Mouse (Mus musculus) MEL-GATA-1-ER (cell line): ENCODE measurements around the gene Ubqln1.
A peak's percentile ranks its signal among the peaks of the same experiment; 100 is the strongest.

Experiments used
- DNase-seq: peaks from one replicate; pipeline ENCODE4 v3.0.0-alpha.2; 2012; ENCODE audit warnings: low read depth; ENCODE audit errors: extremely low read depth

The Ubqln1 gene

DNA sequence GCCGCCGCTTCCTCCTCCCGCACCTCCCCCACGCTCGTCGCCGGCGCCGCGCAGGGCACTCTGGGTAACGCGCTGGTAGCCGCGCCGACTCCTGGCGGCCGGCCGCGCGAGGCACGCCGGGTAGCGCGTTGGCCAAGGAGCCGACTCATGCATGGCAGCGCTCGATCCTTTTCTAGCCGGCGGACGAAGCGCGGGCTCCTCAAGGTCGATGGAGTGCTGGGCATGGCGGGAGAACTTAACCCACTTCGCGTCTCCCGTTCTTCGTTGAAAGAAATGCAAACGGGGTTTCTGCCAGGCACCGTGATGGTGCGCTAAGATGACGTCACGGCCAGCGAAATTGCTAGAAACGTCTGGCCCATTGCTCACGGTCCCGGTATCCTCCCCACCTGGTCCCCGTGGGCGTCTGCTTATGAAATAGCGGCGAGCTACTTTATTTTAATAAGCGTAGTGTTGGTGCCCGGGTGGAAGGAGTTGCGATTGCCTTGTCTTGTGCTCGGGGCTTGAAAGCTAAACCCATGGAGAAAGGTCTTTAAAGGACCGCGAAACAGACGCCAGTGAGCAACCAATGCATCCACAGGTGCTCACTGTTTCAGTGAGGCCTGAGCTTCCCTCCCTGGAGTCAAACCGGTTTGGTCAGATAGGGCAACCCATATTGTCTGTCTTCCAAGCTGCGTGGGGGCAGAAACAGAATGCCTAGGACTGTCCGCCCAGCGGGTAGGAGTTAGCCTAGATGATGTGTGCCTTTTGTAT lies at the start of gene Ubqln1:
Ubqln1 (minus strand) TSS at position 62 of the 750 bp plus-strand sequence.
- peak; percentile 68 for DNase-seq

DNA sequence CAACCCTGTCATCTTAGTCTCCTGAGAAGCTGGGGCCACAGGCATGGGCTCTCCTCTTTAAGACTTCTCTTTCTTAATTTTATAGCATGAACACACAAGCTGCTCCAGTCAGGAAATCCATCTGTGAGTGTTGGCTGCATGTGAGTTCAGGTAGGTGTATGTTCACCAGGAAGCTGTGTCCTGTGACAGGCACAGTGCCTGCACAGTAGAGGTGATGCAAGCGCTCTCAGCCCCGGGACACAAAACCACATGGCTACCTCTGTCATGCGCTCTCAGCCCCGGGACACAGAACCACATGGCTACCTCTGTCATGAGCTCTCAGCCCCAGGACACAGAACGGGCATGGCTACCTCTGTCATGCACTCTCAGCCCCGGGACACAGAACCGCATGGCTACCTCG lies 48.1 kb upstream of the Ubqln1 start:
- DNase-seq: no peak

- no peak for DNase-seq
These were observed 46.2 kb upstream of the Ubqln1 start for GRCm38 (mm10) chr13:58261674-58262073.

GRCm38 (mm10) chr13:58253268-58253667 lies 37.8 kb upstream of the Ubqln1 start:
- DNase-seq: no peak

- DNase-seq: no peak
These were observed 33.5 kb upstream of the Ubqln1 start for GRCm38 (mm10) chr13:58248957-58249356.

DNA sequence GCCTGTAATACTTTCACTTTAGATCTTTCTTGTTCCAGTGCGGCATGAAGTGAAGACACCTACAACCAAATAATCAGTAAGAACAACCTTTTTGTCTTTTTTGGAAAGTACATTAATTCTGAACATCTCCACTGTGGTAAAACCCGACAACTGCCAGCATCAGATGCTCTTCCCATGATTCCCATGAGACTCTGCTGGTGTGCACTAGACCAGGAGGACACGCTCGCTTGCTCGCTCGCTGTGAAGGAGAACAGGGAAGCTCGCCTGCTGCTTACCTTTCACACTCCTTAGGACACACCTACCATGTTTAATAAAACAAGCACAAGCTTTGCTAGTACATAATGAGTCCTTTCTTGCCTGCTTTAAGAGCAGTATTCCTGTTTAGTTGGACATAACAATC lies 21.1 kb upstream of the Ubqln1 start:
- no peak for DNase-seq

DNA sequence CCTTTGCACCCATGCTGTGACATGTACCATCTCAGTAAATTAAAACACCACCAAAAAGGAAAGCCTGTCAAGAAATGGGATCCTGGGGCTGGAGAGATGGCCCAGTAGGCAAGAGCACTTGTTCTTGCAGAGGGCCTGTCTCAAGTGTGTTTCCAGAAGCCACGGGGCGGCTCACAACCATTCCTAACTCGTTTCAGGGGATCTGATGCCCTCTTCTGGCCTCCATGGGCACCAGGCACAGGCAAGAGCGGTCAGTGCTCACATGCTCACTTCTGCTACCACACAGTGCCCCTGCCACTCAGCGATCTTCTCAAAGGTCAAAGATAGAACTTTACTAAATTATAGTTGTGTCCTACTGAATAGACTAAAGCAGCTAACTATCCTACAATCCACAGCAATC lies 17.2 kb upstream of the Ubqln1 start:
- no peak for DNase-seq

- DNase-seq: no peak
These were observed 16.6 kb upstream of the Ubqln1 start for GRCm38 (mm10) chr13:58232070-58232469.

- no peak for DNase-seq
These were observed 13.2 kb upstream of the Ubqln1 start for GRCm38 (mm10) chr13:58228624-58229023.

GRCm38 (mm10) chr13:58225694-58226093 lies 10.2 kb upstream of the Ubqln1 start:
- DNase-seq: no peak

GRCm38 (mm10) chr13:58220206-58220605 lies 4.8 kb upstream of the Ubqln1 start:
- DNase-seq: no peak

- no peak for DNase-seq
These were observed 2.1 kb upstream of the Ubqln1 start for GRCm38 (mm10) chr13:58217536-58217935.

GRCm38 (mm10) chr13:58216395-58216794 lies 942 bp upstream of the Ubqln1 start:
- DNase-seq: no peak

GRCm38 (mm10) chr13:58215253-58215591 lies 231 bp downstream of the Ubqln1 start:
- no peak for DNase-seq

- peak; percentile 63 for DNase-seq
These were observed 854 bp downstream of the Ubqln1 start for GRCm38 (mm10) chr13:58214346-58215252.

DNA sequence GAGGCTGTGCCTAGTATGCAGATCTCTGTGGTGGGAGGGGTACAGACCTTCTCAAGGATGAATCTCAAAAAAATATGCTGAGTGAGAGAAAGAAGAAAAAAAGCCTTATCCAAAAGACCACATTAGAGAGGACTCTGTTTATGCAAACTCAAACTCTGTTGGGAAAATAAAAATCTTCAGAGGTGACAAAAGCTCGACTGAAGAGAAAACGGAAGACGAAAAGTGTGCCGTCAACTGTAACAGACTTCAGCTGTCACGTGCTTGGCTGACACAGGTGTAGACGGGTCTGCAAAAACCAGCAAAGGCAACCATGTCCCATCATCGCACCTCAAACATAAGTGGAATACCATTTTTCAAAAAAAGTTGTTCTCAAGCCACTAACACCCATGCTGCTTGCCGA lies 1.7 kb downstream of the Ubqln1 start:
- DNase-seq: no peak

DNA sequence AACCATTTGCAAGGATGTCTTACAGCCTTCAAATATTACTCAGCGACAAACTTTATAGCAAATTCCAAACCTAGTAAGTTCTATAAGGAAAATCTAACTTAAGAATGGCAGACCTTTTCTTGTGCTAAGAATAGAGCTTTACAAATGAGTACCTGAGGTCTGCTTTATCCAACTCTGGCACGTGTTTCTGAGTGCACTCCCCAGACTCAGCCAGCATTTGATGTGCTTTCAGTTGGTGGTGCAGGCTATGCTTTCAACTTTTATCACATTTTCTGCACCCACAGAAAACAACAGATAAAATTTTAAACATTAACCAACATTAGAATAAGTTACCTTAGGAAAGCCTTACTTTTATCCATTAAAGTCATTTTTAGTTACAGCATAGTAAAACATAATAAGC lies 2.9 kb downstream of the Ubqln1 start:
- DNase-seq: no peak

- no peak for DNase-seq
These were observed 5.0 kb downstream of the Ubqln1 start for GRCm38 (mm10) chr13:58210441-58210840.

- no peak for DNase-seq
These were observed 9.4 kb downstream of the Ubqln1 start for GRCm38 (mm10) chr13:58206084-58206483.

DNA sequence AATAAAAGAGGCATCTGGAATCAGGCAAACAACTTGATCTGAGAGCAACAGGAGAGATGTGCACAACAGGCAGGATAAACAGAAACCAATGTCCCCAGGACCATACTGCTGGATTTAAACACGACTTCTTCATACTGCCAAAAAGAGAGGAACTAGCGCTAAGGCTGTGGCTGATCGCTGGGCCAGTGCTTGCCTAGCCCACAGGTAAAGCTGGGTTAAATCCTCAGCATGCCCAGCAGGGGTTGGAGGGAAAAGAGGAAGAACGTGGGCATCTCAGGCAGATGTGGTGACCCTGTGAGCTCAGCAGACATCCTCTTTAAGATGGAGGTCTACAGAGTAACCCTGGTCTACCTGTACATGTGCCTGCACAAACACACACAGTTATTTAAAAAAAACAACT lies 10.5 kb downstream of the Ubqln1 start:
- peak; percentile 29 for DNase-seq

DNA sequence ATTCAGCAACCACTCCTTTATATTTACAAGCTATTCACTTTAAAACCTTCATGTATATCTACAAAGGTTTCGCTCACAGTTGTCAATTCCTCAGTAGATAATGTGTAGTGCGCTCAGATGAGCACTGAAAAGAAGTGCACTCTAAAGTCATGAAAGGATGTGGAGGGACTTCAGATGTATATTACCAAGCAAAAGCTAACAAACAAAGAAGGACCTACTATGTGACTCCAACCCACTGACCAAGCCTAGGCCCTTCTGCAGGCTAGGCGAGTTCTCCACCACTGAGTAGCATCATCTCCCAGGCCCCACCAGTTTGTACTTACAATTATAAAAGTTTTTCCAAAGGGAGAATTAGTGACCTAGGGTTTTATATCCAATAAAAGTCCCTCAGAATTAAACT lies 11.3 kb downstream of the Ubqln1 start:
- DNase-seq: no peak

GRCm38 (mm10) chr13:58202903-58203302 lies 12.6 kb downstream of the Ubqln1 start:
- no peak for DNase-seq

DNA sequence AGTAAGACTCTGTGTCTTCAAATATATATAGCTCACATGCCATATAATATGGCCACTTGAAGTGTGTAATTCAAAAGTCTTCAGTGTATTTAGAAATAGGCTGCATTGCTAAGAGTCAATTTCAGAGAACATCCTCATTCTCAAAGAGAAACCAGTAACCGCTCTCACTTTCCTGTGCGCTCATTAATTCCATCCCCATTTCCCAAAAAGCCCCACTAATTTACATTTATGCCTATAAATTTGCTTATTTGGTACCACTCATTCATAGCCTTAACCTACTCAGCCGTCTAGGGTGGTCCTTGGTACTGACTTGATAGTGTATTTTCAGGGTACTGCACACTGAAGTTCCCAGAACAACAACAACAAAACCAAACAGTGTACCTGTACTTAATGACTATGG lies 13.5 kb downstream of the Ubqln1 start:
- no peak for DNase-seq
